Mouse (Mus musculus): Measurements from ENCODE around the gene Spsb3. TPM values are rescaled to one million over a fixed set of nuclear protein-coding genes. Genes with fewer than 3 reads are reported as not detected.

Gene Spsb3
- total RNA-seq, 2 experiments from 2014 or later, result 25.4 to 31.0 TPM

DNA sequence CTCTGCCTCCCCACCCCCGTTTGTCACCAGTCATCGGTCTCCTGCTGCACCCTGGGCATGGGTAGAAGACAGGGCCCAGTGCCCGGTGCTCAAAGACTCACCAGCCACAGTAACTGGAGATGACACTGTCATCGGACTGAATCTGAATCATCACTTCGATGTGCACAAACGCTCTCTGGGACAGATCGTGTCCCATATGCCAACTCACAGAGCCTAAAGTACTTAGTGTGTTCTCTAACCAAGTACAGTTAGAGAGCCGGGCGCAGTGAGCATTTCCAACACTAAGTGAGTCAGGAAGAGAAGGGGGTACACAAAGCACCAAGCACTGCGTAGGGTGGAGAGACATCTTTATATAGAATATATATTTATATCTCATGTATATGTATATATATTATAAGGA, 18.5 kb upstream of the Spsb3 start:
- intact Hi-C loops (cut with DNase I), result no loop called here
- DNase-seq, result no peak

DNA sequence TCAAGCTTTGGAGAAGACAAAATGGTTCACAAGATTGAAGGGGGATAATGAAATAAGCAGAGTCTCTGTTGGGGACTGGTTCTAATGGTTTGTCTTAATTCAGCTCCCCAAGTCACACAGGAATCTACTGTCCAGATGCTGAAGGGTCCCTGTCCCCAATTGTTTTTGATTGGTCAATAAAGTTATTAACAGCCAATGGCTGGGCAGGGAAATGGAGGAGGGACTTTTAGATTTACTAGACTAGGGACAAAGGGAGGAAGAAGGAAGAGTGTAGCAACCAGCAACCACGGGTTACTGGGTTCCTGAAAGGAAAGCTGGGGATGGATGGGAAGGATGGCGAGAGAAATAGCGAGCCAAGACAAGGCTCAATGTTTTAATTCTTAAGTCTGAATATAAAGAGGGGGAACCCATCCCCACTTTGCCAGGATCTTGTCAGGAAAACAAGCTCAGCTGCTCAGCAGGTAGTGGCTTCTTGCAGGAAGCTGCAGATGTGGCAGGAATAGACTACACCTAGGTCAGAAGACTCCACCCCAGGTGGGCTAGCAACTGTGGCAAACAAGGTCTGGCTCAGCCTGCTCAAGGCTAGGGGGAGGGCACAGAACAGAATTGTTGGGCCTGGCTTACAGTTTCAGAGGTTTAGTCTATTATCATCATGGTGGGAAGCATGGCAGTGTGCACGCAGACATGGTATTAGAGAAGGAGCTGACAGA, 12.6 kb upstream of the Spsb3 start:
- intact Hi-C loops (cut with DNase I), result no loop called here
- no peak for DNase-seq

DNA sequence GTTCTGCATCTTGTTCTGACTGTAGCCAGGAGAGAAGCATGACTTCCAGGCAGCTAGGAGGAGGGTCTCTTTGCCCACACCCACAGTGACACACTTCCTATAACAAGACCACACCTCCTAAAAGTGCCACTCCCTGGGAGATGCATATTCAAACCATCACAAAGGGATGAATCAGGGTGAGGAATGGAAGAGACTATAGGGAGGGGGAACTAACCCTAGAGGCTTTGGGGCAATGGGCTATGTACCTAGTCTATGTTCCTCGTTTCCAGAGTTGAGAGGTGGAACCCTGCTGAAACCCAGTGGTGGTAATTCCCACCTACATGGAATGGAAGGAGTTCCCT, 12.1 kb upstream of the Spsb3 start:
- intact Hi-C loops (cut with DNase I), result no loop called here
- DNase-seq, result no peak

GRCm38 (mm10) chr17:24874989-24875388, 11.5 kb upstream of the Spsb3 start:
- intact Hi-C loops (cut with DNase I), result no loop called here
- no peak for DNase-seq

DNA sequence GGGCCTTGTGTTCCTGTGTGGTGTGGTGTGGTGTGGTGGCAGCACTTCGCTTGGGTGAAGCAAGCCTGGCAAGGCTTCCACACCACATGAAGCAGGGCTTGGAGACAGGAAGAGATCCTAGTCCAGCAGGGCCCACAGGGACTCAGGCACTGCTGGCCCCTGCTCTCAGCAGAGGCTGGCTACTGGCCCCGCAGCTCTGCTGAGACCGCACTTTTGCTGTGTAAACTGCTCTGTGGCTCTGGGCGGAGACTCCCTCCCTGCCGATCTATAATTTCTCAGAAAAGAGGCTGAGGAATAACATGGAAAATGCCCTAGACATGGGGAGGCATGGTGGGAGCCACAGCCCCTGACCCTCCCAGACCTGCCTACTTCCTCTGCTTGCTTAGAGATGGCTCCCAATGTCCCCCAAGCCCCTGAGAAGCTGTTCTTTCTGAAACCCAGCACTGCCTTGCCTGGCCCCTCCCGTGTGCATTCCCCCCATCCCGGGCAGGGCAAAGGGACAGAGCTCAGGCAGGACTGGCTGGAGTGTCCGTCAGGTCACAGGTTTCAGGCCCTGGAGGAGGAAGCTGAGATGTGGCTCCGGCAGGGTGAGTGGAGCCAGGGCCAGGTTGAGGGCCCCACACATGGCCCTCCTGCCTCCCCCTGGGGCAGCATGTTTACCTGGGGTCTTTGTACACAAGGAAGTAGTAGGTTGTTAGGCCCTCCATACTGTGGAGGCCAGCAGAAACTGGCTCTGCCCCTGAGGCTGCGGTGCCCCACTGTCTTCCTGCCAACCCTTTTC, 8.9 kb upstream of the Spsb3 start:
- DNase-seq, result peak in 1 of 2 experiments; percentile 50
- intact Hi-C loops (cut with DNase I), result loop anchor here (2.0 kb wide), 1 partner anchor 27 kb away; the partner anchor contains the start of gene Fahd1

- intact Hi-C loops (cut with DNase I), result no loop called here
- peak; percentile 48 to 51 for DNase-seq
These were observed 8.4 kb upstream of the Spsb3 start for GRCm38 (mm10) chr17:24878117-24878397.

DNA sequence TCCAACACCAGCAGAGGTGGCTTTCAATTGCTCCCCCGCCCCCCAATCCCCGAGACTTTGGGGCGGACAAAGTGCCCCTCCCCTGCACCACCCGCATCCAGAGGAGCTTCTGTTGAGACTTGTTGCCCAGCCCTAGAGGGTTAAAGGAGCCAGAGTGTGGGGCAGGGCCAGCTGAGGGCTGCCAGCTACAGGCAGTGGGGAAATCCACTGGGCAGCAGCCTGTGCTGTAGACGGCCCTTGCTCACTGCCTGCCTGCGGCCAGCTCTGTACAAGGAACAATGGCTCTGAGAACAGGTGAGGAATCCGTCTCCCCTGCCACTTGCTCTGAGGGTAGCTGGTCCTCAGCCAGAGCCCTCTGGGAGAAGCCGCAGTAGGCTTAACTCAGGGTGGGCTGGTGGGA, 7.9 kb upstream of the Spsb3 start:
- DNase-seq, result no peak

GRCm38 (mm10) chr17:24881738-24882440, 4.6 kb upstream of the Spsb3 start:
- intact Hi-C loops (cut with DNase I), result loop anchor here (5.0 kb wide), 1 partner anchor 135 kb away; no protein-coding TSS in a partner anchor
- no peak for DNase-seq

More for the DNA sequence above, 7.9 kb upstream of the Spsb3 start:
- intact Hi-C loops (cut with DNase I), result no loop called here

GRCm38 (mm10) chr17:24884391-24884790, 2.1 kb upstream of the Spsb3 start:
- intact Hi-C loops (cut with DNase I), result loop anchor here (5.0 kb wide), 1 partner anchor 137 kb away; no protein-coding TSS in a partner anchor

DNA sequence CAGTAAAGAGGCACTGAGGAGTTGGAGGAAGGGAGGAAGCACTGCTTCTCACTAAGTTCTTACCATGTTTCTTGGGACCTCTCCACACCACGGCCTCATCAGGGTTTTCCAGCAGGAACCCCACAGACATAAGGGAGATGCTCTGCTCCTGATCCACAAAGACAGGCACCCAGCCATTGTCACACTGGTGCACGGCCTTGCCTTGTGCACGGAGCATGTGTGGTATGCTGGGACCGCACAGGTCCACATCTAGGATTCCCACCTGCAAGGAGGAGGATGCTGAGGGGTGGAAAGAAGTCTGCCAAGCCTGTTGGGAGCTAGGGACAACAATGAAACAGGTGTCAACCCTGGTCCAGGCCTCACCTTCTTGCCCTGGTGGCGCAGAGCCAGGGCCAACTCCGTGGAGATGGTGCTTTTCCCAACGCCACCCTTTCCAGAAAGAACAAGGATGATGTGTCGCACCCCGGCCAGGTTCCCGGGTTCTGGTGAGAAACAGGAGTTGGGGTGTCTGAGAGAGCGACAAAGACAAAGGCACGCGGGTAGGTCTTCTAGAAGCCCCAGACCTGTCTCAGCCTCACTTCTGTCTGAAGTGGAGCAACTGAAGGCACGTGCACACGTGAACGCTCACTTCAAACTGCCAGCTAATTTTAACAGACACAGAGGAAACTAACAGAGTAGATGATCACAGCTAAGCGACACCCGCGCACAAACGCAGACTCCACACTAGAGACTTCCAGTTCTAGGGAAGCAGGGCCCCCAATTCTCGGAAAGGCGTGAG, 898 bp upstream of the Spsb3 start:
- no peak for DNase-seq
- intact Hi-C loops (cut with DNase I), result no loop called here

More at GRCm38 (mm10) chr17:24884391-24884790, 2.1 kb upstream of the Spsb3 start:
- no peak for DNase-seq

GRCm38 (mm10) chr17:24886932-24887271, 459 bp downstream of the Spsb3 start:
- no peak for DNase-seq
- intact Hi-C loops (cut with DNase I), result no loop called here

DNA sequence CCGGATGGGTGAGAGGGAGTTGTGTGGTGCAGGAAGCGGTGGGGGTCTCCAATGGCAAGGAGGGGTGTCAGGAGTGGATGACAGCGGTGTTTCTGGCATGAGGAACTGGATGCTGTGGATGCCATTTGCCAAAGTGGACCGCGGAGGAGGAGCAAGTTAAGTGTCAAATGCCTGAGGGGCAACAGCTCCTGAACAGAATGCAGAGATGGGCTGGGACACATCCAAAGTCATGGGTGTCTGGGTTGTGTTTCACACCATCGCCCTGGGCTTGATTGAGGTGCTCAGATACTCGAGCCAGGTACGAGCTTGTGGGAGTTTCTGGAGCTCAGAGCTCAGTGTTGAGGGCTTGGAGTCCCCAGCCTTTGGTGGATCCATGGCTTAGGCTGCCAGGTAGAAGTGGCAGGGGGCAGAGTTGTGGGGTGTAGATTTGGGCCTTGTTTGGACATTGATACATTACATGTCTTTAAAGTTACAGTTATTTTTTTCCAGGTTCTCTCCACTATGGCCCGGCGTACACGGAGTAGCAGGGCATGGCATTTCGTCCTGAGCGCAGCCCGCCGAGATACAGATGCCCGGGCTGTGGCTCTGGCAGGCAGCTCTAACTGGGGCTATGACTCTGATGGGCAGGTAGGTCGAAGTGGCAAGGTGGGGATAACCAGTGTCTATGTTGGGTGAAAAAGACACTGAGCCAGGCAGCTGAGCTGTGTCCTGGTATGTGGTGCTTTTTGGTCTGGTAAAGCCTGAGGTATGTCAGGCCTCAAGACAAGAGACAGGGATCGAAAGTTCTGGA, 1.0 kb downstream of the Spsb3 start:
- intact Hi-C loops (cut with DNase I), result no loop called here
- DNase-seq, result no peak

DNA sequence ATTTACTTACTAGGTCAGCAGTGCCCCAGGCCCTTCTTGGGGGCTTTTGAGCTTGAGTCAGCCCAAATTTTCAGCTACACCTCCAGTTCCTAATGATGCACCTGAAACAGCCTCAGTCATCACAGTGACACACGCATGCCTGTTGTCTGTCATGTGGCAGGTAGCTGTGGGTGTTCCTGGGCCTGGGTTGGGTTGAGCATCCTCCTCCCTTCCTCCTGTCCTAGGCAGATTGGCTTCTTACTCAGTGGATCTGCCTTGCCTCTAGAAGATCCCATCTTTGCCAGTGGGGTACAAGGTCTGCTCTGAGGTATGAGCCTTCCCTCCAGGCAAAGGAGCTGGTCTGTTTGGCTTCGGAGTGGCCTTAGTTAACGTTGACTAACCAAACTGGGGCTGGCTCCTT, 2.4 kb downstream of the Spsb3 start:
- DNase-seq, result no peak
- intact Hi-C loops (cut with DNase I), result no loop called here

DNA sequence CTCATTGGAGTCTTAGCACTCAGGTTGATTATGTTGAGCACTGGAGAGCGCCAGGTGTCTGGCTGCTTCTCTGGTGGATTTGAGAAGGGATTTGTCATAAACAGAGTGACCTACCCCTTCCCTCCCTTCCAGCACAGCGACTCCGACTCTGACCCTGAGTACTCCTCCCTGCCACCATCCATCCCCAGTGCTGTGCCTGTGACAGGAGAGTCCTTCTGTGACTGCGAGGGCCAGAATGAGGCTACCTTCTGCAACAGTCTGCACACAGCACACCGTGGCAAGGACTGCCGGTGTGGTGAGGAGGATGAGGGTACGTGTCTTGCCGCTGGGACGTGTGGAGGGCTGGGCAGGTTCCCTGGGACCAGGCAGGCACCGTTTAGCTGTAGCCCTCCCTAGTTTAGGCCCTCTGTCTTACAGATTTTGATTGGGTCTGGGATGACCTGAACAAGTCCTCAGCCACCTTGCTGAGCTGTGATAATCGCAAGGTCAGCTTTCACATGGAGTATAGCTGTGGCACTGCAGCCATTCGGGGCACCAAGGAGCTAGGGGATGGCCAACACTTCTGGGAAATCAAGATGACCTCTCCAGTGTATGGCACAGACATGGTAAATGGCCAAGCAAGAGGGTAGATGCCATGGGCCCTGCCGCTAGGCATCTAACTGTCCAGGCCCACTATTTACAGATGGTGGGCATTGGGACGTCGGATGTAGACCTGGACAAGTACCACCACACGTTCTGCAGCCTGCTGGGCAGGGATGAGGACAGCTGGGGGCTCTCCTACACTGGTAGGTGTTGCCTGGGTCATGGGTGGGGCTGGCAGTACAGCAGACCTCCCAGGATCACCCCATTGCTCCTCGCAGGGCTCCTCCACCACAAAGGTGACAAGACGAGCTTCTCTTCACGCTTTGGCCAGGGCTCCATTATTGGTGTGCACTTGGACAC, 4.0 kb downstream of the Spsb3 start:
- DNase-seq, result no peak
- intact Hi-C loops (cut with DNase I), result loop anchor here (10.0 kb wide), 1 partner anchor 934 kb away; the partner anchor contains the start of genes Jmjd8 and Wdr24

- DNase-seq, result no peak
- intact Hi-C loops (cut with DNase I), result loop anchor here (10.0 kb wide), 1 partner anchor 933 kb away; the partner anchor contains the start of genes Jmjd8 and Wdr24
These were observed 4.9 kb downstream of the Spsb3 start for GRCm38 (mm10) chr17:24891321-24891720.

GRCm38 (mm10) chr17:24892785-24893184, 6.3 kb downstream of the Spsb3 start:
- no peak for DNase-seq

DNA sequence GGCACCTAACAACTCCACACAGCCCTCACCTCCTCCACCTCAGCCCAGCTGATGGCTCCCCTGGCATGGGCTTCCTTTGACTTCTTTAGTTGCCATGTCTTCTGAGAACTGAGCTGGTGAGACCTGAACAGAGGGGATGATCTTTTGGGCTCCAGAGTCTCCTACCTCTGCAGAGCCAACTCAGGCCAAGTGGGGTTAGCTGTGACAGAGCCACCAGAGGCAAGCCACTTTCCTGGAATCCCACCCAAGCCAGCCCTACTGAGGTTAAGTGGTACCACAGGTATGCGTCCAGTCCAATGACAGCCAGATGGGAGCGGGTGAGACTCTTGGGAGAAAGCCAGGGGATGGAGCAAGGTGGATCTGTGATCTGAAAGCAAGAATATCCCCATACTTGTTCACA, 6.8 kb downstream of the Spsb3 start:
- intact Hi-C loops (cut with DNase I), result loop anchor here (10.0 kb wide), 1 partner anchor 932 kb away; the partner anchor contains the start of genes Jmjd8 and Wdr24
- DNase-seq, result no peak

More at GRCm38 (mm10) chr17:24892785-24893184, 6.3 kb downstream of the Spsb3 start:
- intact Hi-C loops (cut with DNase I), result loop anchor here (10.0 kb wide), 1 partner anchor 932 kb away; the partner anchor contains the start of genes Jmjd8 and Wdr24
